Mouse (Mus musculus) adrenal gland, adult 10 weeks (tissue): ENCODE measurements around the gene Itpk1. TPM values are rescaled to one million over a fixed set of nuclear protein-coding genes. Genes with fewer than 3 reads are reported as not detected.

Experiments used
- polyA plus RNA-seq: library from polyadenylated mRNA; stranded (reverse); fragments of 350-450 nt; fragmentation: Illumina TruSeq; extraction: RNeasy Lipid Tissue Mini Kit (QIAGEN cat#74804); gene quantifications from one replicate; pipeline ENCODE4 v1.2.3, GENCODE M21; 2014; ENCODE audit warnings: low read depth, low replicate concordance

Gene Itpk1
- polyA plus RNA-seq: 1.4 TPM

GRCm38 (mm10) chr12:102704457-102705198 is at the start of gene Itpk1:
TSS of gene Itpk1 (minus strand) at chr12:102704930.

GRCm38 (mm10) chr12:102743589-102744574 is 39.2 kb upstream of the Itpk1 start, which contains the start of the genes Moap1 and Tmem251:
TSS of gene Moap1 (minus strand) at chr12:102743661.
TSS of gene Tmem251 (plus strand) at chr12:102743762.

GRCm38 (mm10) chr12:102554721-102555516 is 149.8 kb downstream of the Itpk1 start, which contains the start of gene Chga:
TSS of gene Chga (plus strand) at chr12:102554969.

Other genes starting within 250 kb of the Itpk1 start
- 37.3 TPM for gene Golga5, start 235.8 kb downstream of the Itpk1 start, polyA plus RNA-seq
- gene Chga, start 150.0 kb downstream of the Itpk1 start, polyA plus RNA-seq: 151 TPM
- gene Moap1, start 38.7 kb upstream of the Itpk1 start, polyA plus RNA-seq: 8.2 TPM
- gene Tmem251, start 38.8 kb upstream of the Itpk1 start, polyA plus RNA-seq: 13.6 TPM
- not detected for gene Gm28051, start 52.8 kb upstream of the Itpk1 start, polyA plus RNA-seq
- 17.8 TPM for gene Gon7, start 52.9 kb upstream of the Itpk1 start, polyA plus RNA-seq
- gene Ubr7, start 53.0 kb upstream of the Itpk1 start, polyA plus RNA-seq: 43.1 TPM
- 18.0 TPM for gene Gm20604, start 53.7 kb upstream of the Itpk1 start, polyA plus RNA-seq
- gene Btbd7, start 173.5 kb upstream of the Itpk1 start, polyA plus RNA-seq: 69.7 TPM
- not detected for gene Cox8c, start 194.4 kb upstream of the Itpk1 start, polyA plus RNA-seq
- gene Unc79, start 243.9 kb upstream of the Itpk1 start, polyA plus RNA-seq: 2.2 TPM